Mouse (Mus musculus): ENCODE results near the gene Tbc1d10a.

DNA sequence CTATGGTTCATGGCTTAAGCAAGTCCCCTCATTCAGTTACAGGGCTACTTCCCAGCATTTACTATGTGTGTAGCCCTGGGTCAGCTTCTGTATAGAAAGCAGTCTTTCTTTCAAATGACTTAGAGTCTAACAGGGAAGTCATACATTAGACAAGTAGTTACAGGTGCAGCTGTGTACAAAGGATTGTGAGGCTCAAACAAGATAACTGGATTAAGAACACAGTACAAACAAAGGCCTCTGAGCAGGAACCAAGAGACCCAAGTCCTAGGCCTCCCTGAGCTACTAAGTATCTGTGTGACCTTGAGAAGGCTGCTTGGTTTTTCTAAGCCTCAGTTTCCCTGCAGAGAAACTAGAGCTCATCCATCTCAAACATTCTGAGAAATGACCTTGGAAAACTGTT, 6.8 kb downstream of the Tbc1d10a start:
- TF ChIP-seq GATA1 (IDR thresholded peaks at IDR 0.05; ENCODE audit: low read length) (no peak), TAL1 (IDR thresholded peaks at IDR 0.05; ENCODE audit: low read length) (no peak)

Measured in erythroblast, embryonic 14.5 days (primary cell).